Mouse (Mus musculus) thymus, adult 2 months (tissue): ENCODE results near the gene Huwe1.

Experiments
- CTCF ChIP-seq: fragments of 200-500 bp; IDR thresholded peaks from 2 replicates; pipeline ENCODE4 v1.5.1; 2012; ENCODE audit warnings: mild to moderate bottlenecking, control low read depth, low read length, moderate library complexity, borderline replicate concordance; ENCODE audit not compliant: control insufficient read depth, poor library complexity, insufficient read depth; ENCODE audit errors: extremely low read depth
- POLR2A ChIP-seq: fragments of 200-500 bp; IDR thresholded peaks from 2 replicates; pipeline ENCODE4 v1.6.1; 2012; ENCODE audit warnings: mild to moderate bottlenecking, low read length, control low read depth, moderate library complexity; ENCODE audit not compliant: control insufficient read depth, poor library complexity, insufficient read depth; ENCODE audit errors: extremely low read depth

GRCm38 (mm10) chrX:151859436-151859835 is 58.8 kb downstream of the Huwe1 start:
- TF ChIP-seq CTCF (no peak), POLR2A (no peak)
